Mouse (Mus musculus) heart, embryonic 14.5 days (tissue): ENCODE measurements around the gene Ppp4r4. TPM values are rescaled to one million over a fixed set of nuclear protein-coding genes. Genes with fewer than 3 reads are reported as not detected.
A peak's percentile ranks its signal among the peaks of the same experiment; 100 is the strongest.
"Not testable (repeated sequence)": the region's sequence is repeated elsewhere in the genome, so short reads cannot be mapped to it uniquely, and the experiment has no call there.

Experiments used
- ATAC-seq: fragments of 200-750 bp; cut with Nextera tagmentation; 2 replicates; pipeline ENCODE4 v1.8.0; 2017; ENCODE audit warnings: low read depth, moderate TSS enrichment; ENCODE audit not compliant: insufficient number of reproducible peaks, insufficient read depth, low FRiP score
- H3K27ac ChIP-seq, 2 experiments: fragments of 200-500 bp in 1 of 2; fragments of 300-500 bp in 1 of 2; sonication (generic) in 1 of 2; replicated peaks in 1 of 2; 2 replicates each; pipeline ENCODE4 v1.5.1; 2012 to 2014; ENCODE audit warnings: low read depth in 2 of 2, low read length in 2 of 2, control low read depth in 1 of 2, mild to moderate bottlenecking in 1 of 2, mixed read lengths in 1 of 2; ENCODE audit not compliant: control insufficient read depth in 1 of 2, insufficient read depth in 1 of 2
- H3K27me3 ChIP-seq: fragments of 300-500 bp; sonication (generic); 2 replicates; pipeline ENCODE4 v1.6.1; 2014; ENCODE audit warnings: mild to moderate bottlenecking, low read length, control low read depth; ENCODE audit not compliant: control insufficient read depth, insufficient read depth
- H3K36me3 ChIP-seq: fragments of 300-500 bp; sonication (generic); 2 replicates; pipeline ENCODE4 v1.6.1; 2014; ENCODE audit warnings: mild to moderate bottlenecking, control low read depth, low read length, mixed read lengths; ENCODE audit not compliant: control insufficient read depth, insufficient read depth
- H3K4me1 ChIP-seq, 2 experiments: fragments of 200-500 bp in 1 of 2; fragments of 300-500 bp in 1 of 2; sonication (generic) in 1 of 2; 2 replicates each; pipeline ENCODE4 v1.6.1; 2012 to 2014; ENCODE audit warnings: low read length in 2 of 2, control low read depth in 1 of 2, mixed read lengths in 1 of 2; ENCODE audit not compliant: control insufficient read depth in 2 of 2, insufficient read depth in 2 of 2
- H3K4me2 ChIP-seq: fragments of 300-500 bp; sonication (generic); 2 replicates; pipeline ENCODE4 v1.6.1; 2014; ENCODE audit warnings: mild to moderate bottlenecking, low read length
- H3K4me3 ChIP-seq, 2 experiments: fragments of 200-500 bp in 1 of 2; fragments of 300-500 bp in 1 of 2; sonication (generic) in 1 of 2; 2 replicates each; pipeline ENCODE4 v1.5.1; 2012 to 2014; ENCODE audit warnings: low read length in 2 of 2, mild to moderate bottlenecking in 2 of 2, control low read depth in 1 of 2, low read depth in 1 of 2, moderate library complexity in 1 of 2; ENCODE audit not compliant: control insufficient read depth in 1 of 2, insufficient read depth in 1 of 2
- H3K9ac ChIP-seq: fragments of 300-500 bp; sonication (generic); 2 replicates; pipeline ENCODE4 v1.6.1; 2014; ENCODE audit warnings: mild to moderate bottlenecking, low read length
- H3K9me3 ChIP-seq: fragments of 300-500 bp; sonication (generic); 2 replicates; pipeline ENCODE4 v1.6.1; 2016; ENCODE audit warnings: low read length, control low read depth; ENCODE audit not compliant: control insufficient read depth
- WGBS: fragments of 180-500 bp; shearing (Covaris S2); extraction: QIAGEN DNeasy Blood & Tissue Kit; methylation state at CpG from one replicate; pipeline ENCODE4 v1.1.7; 2014; 5-methylcytosine and 5-hydroxymethylcytosine counted together
- polyA plus RNA-seq: library from polyadenylated mRNA; unstranded; fragments of >200 nt; fragmentation: Nextera tagmentation; extraction: Ambion mirVana; gene quantifications from 2 replicates; pipeline ENCODE4 v1.2.1, GENCODE M21; 2014

Ppp4r4 gene
- 0.19 and 0.26 TPM in 2 replicates for polyA plus RNA-seq

DNA sequence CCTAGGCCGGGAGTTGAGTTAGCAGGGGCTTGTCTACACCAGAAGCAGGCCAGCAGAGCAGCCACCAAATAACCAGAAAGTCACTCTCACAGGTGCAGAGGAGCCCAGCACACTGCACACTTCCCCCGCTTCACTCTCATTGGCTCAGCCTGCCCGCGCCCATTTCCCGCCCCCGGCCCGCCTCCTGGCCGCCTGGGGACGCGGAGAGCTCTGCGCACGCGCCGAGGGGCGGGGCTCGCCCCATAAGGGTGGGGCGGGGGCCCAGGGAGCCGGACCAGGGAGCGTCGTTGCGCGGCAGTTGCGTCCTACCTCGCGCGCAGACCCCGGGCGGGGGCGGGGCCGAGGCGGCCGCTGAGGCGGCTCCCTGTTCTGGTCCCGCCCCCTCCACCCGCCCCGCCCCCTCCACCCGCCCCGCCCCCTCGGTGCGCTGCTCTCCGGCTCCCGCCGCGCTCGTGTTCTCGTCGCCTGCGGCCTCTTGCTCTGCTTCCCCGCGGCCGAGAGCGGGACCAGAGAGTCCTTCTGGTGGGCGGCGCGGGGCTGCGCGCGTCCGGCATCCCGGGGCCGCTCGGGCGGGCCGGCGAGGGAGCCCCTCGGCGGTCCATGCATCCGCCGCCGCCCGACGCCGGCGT, at the start of gene Ppp4r4:
Ppp4r4 (plus strand) TSS at position 264 of the 629 bp plus-strand sequence.
- H3K9me3 ChIP-seq = no peaks in the 10 kb centered on the region
- peaks cover 2 to 6% of the 10 kb centered on the region in 2 experiments; a peak in 1 of 4 replicates for H3K4me1 ChIP-seq
- under 1% methylated on average over 61 of the region's 74 CpGs for WGBS
- peak within 1 kb of the TSS; percentile 65 to 68 for H3K4me3 ChIP-seq
- peaks cover 22% of the 10 kb centered on the region for H3K27me3 ChIP-seq
- peak within 1 kb of the TSS; percentile 74 for H3K9ac ChIP-seq
- no peak within 1 kb of the TSS for H3K27ac ChIP-seq
- H3K4me2 ChIP-seq = peak within 1 kb of the TSS; percentile 99
- H3K36me3 ChIP-seq = no peaks in the 10 kb centered on the region
- peak; percentile 98 for ATAC-seq

DNA sequence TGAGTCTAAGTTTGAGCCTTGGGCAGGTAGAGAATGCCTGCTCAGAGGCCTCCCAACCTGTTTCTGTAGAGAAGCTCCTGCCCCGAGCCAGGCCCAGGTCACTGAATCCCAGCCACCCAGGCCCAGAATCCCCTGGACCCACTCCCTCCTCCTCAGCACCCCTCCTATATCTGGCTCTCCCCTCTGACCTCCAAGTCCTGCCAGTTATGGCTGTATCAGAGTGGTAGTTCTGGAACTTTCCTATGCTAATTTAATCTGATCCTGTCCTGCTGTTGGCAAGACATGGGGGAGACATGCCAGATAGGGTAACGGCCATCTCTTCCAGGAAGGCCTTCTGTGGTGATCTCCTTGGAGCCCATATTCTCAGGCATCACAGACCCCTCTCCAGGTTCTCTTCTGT, 49.3 kb upstream of the Ppp4r4 start:
- H3K27ac ChIP-seq = no peak overlapping the region
- no peak for ATAC-seq
- H3K9ac ChIP-seq = no peak overlapping the region
- WGBS = 60% methylated on average over 2 of the region's 2 CpGs
- H3K27me3 ChIP-seq = no peaks in the 10 kb centered on the region
- no peak overlapping the region for H3K4me3 ChIP-seq
- no peaks in the 10 kb centered on the region for H3K36me3 ChIP-seq
- H3K9me3 ChIP-seq = no peaks in the 10 kb centered on the region
- no peak overlapping the region for H3K4me2 ChIP-seq
- H3K4me1 ChIP-seq = no peaks in the 10 kb centered on the region

DNA sequence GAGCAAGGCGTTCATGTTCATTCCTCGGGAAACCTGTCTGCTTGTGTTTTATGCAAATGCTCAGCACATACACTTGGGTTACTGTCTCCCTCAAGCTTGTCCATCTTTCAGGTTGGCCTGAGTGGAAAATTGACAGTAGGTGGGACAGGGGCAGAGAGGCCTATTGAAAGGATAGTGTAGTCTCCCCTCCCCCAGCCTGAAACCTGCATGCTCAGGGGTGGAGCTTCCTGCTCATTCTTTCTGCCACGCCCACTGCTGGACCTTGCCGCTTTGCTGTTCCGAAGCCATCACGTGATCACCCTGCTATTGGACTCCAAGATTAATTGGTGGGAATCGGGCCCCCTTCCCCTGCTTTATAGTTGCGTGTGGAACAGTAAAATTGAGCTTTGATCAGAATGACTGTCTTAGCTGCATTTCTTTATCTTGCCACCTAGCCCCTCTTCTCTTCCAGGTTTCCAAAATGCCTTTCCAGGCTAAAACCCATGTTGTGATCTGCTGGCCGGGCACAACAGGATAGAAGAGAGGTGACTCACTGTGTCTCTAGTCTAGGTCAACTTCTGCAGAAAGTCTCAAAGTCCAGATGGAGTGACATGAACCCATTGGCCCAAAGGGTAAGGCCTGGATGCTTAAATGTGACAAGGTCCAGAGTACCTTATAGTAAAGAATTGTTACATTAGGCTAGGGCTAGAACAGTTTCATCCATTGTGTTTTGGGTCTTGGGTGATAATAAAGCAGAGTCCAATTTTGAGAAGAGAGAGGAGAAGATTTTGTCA, 47.7 kb upstream of the Ppp4r4 start:
- H3K27ac ChIP-seq, H3K9me3 ChIP-seq, H3K4me3 ChIP-seq, H3K36me3 ChIP-seq, H3K4me1 ChIP-seq, ATAC-seq, H3K27me3 ChIP-seq, H3K4me2 ChIP-seq, H3K9ac ChIP-seq: not testable (repeated sequence)
- 72% methylated on average over 9 of the region's 9 CpGs for WGBS

DNA sequence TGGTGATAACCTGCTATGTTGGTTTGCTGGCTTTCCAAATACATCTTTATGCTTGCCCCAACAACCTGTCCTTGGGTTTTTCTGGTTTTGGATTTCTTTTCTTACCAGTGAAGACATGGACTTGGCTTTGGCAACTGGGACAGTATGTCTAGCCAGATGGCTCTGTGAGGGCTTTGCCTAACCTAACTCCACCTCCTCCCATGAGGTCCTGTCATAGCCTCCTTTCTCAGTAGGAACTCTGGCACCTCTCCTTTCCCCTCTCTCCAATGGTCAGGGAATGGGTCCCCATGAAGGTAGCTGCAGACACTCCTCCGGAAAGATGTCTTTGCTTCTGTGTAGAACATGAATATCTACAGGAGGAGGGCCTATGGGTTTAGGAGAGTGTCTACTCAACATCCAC, 45.4 kb upstream of the Ppp4r4 start:
- 77% methylated on average over 1 of the region's 1 CpGs for WGBS
- no peak overlapping the region for H3K9ac ChIP-seq
- H3K27me3 ChIP-seq = no peaks in the 10 kb centered on the region
- H3K4me3 ChIP-seq = no peak overlapping the region
- H3K36me3 ChIP-seq = no peaks in the 10 kb centered on the region
- no peaks in the 10 kb centered on the region for H3K4me1 ChIP-seq
- H3K9me3 ChIP-seq = no peaks in the 10 kb centered on the region
- no peak overlapping the region for H3K27ac ChIP-seq
- no peak for ATAC-seq
- no peak overlapping the region for H3K4me2 ChIP-seq

DNA sequence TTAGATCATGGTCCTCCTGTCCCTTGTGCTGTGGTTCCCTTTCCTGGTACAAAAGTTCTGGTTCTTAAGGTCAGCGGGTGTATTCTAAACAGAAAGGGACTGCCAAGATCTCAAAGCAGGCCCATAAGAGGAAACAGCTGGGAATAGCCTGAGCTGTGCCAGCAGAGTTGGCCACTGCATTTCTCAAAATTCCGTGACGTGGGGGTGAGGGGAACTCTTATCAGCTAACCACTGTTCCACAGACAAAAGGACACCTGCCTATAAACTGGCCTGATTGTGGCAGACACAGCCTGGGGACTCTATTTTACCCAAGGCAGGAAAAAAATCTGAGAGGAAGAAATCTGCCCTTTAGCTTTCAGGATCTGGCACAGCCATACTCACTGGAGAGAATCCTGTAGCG, 44.8 kb upstream of the Ppp4r4 start:
- Histone ChIP-seq H3K9me3 (no peaks in the 10 kb centered on the region), H3K27me3 (no peaks in the 10 kb centered on the region), H3K27ac (no peak overlapping the region), H3K4me2 (no peak overlapping the region), H3K9ac (no peak overlapping the region), H3K4me3 (no peak overlapping the region), H3K4me1 (no peaks in the 10 kb centered on the region), H3K36me3 (no peaks in the 10 kb centered on the region)
- peak; percentile 55; the same call in 1 of the 2 replicates for ATAC-seq
- 41% methylated on average over 4 of the region's 4 CpGs for WGBS

DNA sequence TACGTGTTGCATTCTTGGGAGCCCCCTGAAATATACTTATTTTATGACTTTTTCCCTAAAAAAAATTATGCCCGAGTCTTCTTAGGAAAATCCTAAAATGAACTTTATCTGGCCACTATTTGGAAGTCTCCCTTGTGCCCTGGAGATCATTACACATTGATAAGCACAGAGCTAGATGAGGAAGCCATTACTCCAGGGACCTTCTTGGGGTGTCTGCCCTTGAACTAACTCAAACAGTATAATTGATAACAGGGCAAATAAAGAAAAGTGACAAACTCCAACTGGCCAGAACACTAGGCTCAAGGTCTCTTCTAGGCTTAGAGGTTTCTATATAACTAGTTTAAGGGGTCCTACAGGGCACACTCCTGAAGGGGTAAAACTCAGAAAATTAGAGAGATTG, 44.3 kb upstream of the Ppp4r4 start:
- H3K4me1 ChIP-seq = no peaks in the 10 kb centered on the region
- no peaks in the 10 kb centered on the region for H3K36me3 ChIP-seq
- H3K4me2 ChIP-seq = no peak overlapping the region
- H3K27ac ChIP-seq = no peak overlapping the region
- 68% methylated on average over 2 of the region's 2 CpGs for WGBS
- no peak overlapping the region for H3K4me3 ChIP-seq
- no peak for ATAC-seq
- no peaks in the 10 kb centered on the region for H3K27me3 ChIP-seq
- H3K9me3 ChIP-seq = no peaks in the 10 kb centered on the region
- no peak overlapping the region for H3K9ac ChIP-seq

DNA sequence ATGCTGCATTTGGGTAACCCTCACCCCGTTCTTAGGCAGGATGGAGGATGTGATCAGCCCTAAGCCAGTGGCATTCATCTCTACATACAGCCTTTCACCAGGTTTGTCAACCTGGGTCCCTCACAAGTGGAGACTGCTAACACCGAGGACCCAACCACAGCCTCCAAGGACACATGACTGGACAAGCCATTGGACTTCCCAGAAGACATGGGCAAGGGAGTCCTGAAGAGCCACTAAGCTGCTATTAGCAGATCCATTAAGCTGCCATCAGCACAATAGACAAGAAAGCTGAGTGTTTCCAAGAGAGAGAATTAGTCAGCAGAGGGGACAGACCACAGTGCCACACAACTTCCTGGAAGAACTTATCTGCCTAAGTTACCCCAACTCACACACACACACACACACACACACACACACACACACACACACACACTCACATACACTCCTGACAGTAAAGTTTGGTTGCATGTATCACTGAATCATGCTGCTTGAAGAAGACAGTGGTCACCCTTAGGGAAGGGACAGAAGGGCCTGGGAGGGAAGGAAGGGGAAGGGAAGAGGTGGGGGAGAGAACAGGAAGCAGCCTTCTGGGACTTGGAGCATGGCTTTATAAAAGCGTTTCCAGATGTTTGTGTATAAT, 40.9 kb upstream of the Ppp4r4 start:
- 61% methylated on average over 3 of the region's 3 CpGs for WGBS
- Histone ChIP-seq H3K9me3 (no peaks in the 10 kb centered on the region), H3K27me3 (no peaks in the 10 kb centered on the region), H3K36me3 (no peaks in the 10 kb centered on the region), H3K4me3 (no peak overlapping the region), H3K27ac (no peak overlapping the region), H3K4me1 (no peaks in the 10 kb centered on the region), H3K4me2 (no peak overlapping the region), H3K9ac (no peak overlapping the region)
- no peak for ATAC-seq
